Mouse (Mus musculus) heart, postnatal 14 days (tissue): Measurements from ENCODE around the gene Olfr823. TPM values are rescaled to one million over a fixed set of nuclear protein-coding genes. Genes with fewer than 3 reads are reported as not detected.
"Not testable (repeated sequence)": the region's sequence is repeated elsewhere in the genome, so short reads cannot be mapped to it uniquely, and the experiment has no call there.

ENCODE experiments used
- DNase-seq, 2 experiments: peaks; one replicate each; pipeline ENCODE4 v3.0.0; 2021 to 2022
- intact Hi-C: fragments of 180-260 bp; cut with DNase I; formaldehyde crosslinking; loops from one replicate; pipeline ENCODE4 v1.15.1; 2025
- long read RNA-seq, 2 experiments: library from polyadenylated mRNA; stranded (forward); transcript quantifications; one replicate each; pipeline ENCODE4 v2.0.0; 2021
- total RNA-seq, 2 experiments: library from RNA; stranded (reverse); gene quantifications; 2 replicates each; pipeline ENCODE4 v1.2.3; 2021

The Olfr823 gene
- not detected for total RNA-seq
- long read RNA-seq, experiment 1, result 0 reads
- long read RNA-seq, experiment 2, result 0 reads

DNA sequence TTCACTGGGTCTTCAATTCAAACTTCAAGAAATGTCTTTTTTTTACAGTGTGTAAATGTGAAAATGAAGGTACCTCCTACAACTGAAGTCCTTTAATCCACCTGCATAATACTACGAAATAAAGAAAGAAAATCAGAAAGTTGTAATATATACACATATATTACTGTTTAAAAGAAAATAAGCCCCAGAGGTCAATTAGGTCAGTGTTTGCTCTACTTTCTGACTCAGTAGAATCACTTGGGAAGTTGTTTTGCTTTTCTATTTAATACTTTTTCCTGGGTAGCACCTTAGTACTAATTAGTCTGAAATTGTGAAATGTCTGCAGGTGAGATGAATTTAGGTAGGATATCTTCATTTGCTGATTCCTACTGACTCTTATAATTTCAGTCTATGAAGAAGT, at the start of gene Olfr823:
Gene Olfr823 (minus strand): TSS at position 101 of the 400 bp plus-strand sequence.
- intact Hi-C loops, result not testable (repeated sequence)

DNA sequence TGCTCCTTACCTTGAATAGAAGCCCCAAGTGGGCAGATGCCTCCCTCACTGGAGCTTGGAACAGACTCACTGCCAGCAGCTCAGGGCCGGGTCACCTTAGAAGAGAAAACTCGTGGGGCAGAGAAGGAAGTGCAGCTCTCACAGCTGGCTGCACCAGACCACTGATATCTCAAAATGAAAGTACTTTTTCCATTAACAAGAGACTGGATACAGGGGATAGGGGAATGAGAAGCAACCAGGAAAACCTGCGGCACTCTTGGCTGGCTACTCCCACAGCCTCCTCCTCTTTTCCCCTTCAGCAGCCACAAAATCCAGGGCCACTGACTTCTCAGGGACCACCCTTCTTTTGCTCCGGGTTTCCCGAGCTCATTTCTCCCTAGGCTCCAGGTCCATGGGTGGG, 28.9 kb upstream of the Olfr823 start:
- intact Hi-C loops, result no loop called here
- no peak for DNase-seq

More for the DNA sequence above, at the start of gene Olfr823:
- DNase-seq, result not testable (repeated sequence)

DNA sequence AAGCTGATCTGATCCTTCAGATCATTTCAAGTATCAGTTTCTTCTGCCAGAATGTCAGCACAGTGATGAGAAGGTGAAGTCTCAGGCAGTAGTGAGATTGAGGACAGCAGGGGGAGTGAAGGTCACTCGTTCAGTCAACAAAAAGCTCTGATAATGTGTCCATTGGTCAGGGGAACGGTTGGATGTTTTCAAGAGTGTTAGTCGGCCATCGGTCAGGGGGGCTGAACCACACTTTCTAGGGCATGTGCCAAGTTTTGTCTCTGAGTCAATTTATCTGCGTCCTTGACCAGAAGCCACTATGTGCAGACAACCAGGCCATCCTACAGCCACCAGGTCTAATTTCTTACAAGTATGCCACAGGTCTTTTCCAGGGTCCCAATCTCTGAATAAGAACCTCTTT, 27.3 kb upstream of the Olfr823 start:
- intact Hi-C loops, result not testable (repeated sequence)

DNA sequence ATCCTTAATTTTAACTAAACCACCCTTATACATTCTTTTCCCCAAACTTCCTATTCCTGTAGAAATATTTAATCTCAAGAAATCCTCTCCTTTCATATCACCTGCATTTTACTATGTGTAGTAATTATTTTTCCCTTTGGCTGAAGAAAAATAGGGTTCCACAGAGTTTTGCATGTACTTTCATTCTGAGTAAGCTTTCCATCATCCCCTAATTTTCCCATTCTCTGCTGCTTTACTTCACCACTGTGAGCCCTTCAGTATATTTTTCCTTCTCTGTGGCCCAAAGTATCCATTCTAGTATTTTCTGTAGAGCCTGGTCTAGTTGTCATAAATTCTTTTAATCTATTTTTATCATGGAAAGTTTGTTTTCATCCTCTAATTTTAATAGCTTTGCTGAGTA, 19.6 kb upstream of the Olfr823 start:
- intact Hi-C loops, result no loop called here

More for the DNA sequence above, 27.3 kb upstream of the Olfr823 start:
- DNase-seq, result not testable (repeated sequence)

DNA sequence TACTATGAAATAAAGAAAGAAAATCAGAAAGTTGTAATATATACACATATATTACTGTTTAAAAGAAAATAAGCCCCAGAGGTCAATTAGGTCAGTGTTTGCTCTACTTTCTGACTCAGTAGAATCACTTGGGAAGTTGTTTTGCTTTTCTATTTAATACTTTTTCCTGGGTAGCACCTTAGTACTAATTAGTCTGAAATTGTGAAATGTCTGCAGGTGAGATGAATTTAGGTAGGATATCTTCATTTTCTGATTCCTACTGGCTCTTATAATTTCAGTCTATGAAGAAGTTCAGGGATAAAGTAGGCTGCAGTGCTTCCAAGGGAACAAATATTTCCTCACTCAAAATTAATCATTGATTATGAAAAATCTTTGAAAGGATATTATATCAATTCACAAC, 14.7 kb upstream of the Olfr823 start, which contains the start of gene Olfr824:
Gene Olfr824 (minus strand): TSS at position 101 of the 400 bp plus-strand sequence.
- DNase-seq, intact Hi-C loops: not testable (repeated sequence)

More for the DNA sequence above, 19.6 kb upstream of the Olfr823 start:
- DNase-seq, result no peak

DNA sequence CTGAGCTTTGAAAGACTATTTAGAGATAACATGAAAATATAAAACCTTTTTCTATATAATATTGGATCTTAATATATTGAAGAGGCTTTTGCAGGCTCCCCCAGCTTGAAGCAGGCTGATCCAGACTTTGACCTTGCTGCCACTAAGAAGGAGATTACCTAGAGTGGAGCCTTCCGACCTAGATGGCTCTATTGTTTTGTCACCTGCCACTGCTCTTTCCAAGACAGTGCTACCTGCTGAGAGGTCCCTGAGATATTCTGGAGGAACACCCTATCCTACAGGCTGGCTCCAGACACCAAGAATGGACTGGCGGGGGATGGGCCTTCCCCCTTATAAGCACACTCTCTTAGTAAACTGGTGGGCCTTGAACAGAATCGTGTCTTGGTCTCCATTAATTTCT, 862 bp upstream of the Olfr823 start:
- intact Hi-C loops, DNase-seq: not testable (repeated sequence)

DNA sequence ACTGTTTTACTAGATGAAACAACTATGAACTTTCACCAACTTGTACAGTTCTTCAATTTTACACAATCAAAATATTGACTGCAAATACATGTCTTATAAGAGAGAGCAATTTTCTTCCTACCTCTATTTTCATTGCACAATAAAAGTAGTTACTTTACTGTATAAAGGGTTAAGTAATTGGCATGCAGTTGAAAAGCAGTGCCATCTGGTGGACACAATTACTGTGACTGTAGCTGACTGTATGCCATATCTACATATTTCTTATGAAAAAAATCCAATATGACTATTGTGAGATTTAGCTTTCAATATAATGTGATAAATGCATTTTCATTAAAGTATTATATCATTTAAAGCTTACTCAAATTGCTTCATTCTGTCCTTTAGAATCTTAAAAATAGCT, 19.1 kb downstream of the Olfr823 start:
- no peak for DNase-seq
- intact Hi-C loops, result no loop called here

DNA sequence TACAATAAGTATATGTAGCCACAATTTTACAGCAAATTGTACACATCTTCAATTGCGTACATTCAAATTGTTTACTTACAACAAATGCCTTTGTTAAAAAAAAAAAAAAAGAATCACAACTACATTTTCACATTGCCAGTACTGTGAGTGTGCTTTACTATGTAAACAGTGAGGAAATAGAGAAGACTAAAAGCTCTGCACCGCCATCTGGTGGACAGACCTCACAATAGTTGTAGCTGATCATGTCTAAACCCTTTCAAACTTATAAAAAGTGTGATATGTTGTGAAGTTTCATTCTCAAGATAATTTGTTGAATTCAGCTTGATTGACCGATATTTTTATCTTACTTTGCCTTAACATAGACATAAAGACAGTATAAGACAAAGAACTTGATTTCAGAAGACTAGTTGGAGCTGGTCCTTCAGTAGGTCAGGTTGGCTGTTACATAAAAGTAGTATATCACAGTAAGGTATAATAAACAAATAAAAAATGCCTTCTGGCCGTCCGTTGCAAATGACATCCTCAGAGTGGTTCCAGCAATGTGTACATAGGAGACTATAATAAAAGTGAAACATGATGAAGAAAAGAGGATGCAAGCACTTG, 22.2 kb downstream of the Olfr823 start:
- peak; percentile 7 to 46 for DNase-seq
- intact Hi-C loops, result loop anchor here (5.0 kb wide), 1 partner anchor 1066 kb away; no protein-coding TSS in a partner anchor

DNA sequence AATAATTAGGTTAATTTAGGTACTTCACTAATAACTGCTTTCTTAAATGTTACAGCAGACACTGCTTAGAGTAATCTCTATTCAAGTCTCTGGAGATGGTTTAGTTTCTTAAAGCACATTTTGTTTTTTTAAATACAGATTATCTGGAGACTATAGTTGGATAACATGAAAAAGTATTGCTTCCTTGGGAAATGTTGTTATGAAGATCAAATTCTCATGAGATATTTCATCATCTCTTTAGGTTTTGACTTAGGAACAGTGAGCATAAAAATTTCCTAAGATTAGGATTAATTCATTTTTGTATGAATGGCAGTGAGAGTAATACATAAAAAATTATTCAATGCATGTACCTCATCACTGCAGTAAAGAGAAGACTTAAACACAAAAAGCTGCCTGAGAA, 44.3 kb downstream of the Olfr823 start, which contains the start of gene Olfr822:
Gene Olfr822 (plus strand): TSS at position 301 of the 400 bp plus-strand sequence.
- intact Hi-C loops, result no loop called here
- no peak for DNase-seq

Other genes with a start within 250 kb of the Olfr823 start
- not detected for gene Olfr814, start 235.5 kb downstream of the Olfr823 start, total RNA-seq
- not detected for gene Olfr815, start 209.5 kb downstream of the Olfr823 start, total RNA-seq
- gene Olfr816, start 199.8 kb downstream of the Olfr823 start, total RNA-seq, result not detected
- not detected for gene Olfr818, start 166.3 kb downstream of the Olfr823 start, total RNA-seq
- gene Olfr819, start 148.1 kb downstream of the Olfr823 start, total RNA-seq, result not detected
- not detected for gene Olfr247, start 139.2 kb downstream of the Olfr823 start, total RNA-seq
- not detected for gene Gm10310, start 130.3 kb downstream of the Olfr823 start, total RNA-seq
- gene Olfr820, start 102.8 kb downstream of the Olfr823 start, total RNA-seq, result not detected
- not detected for gene Olfr821, start 85.0 kb downstream of the Olfr823 start, total RNA-seq
- not detected for gene Olfr822, start 44.2 kb downstream of the Olfr823 start, total RNA-seq
- not detected for gene Olfr824, start 14.6 kb upstream of the Olfr823 start, total RNA-seq
- not detected for gene Olfr825, start 51.4 kb upstream of the Olfr823 start, total RNA-seq
- gene Olfr826, start 68.8 kb upstream of the Olfr823 start, total RNA-seq, result not detected
- gene Olfr827, start 99.0 kb upstream of the Olfr823 start, total RNA-seq, result not detected
- gene Neurod4, start 164.9 kb upstream of the Olfr823 start, total RNA-seq, result not detected
- gene Tespa1, start 207.5 kb upstream of the Olfr823 start, total RNA-seq, result 1 to 10 TPM in 1 of 2 experiments, under 1 TPM in 1; 0.29 to 3.8 TPM